In the genomic region with DNA sequence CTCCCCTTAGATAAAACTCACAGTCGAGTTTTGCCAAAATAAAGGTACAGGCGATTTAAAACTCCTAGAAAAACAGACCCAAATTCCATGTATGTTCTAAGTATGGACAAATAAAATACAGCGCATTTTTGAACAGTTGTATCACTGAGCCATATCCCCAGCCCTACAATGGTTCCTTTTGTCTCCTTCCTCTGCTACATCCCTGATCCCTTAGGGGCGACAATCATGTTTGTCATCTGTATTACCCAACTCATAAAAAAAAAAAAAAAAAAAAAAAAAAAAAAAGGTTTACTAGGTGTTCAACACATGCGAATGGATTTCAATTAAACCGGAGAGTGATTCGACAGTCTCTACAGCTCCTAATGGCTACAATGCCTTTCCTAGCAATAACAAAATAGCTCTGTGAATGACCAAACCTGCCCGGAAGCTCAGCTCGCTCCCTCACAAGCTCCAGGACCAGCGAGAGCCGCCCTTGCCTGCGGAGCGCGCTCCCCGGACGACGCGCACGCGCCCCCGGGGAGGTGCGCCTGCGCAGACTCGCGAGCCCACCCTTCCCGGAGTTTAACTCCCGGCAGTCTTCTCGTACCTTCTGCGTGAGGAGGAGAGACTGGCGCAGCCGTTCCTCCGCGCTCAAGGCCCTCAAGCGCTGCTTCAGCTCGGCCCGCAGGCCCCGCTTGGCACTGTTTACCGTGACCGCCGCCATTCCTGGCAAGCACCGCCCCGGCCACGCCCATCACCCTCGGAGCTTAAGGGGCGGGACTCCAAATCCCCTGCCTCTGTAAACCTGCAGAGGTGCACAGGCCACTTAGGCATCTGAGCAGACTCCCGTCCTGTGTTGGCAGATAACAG, we compare ENCODE assay signal across 9 mouse cellular contexts. TPM values are rescaled to one million over a fixed set of nuclear protein-coding genes. Genes with fewer than 3 reads are reported as not detected.
A peak's percentile ranks its signal among the peaks of the same experiment; 100 is the strongest.
DNase-seq lines count a peak whose midpoint lies in the region; ATAC-seq lines count a peak whose summit lies in the region.
"Had no signal": no experiment of that assay in that cellular context is flagged by ENCODE, and none has a peak within 500 bp of the region (broad histone marks: within the 10 kb centered on the region; RNA-seq: fewer than 3 reads in every experiment).

No protein-coding gene starts in this region.

- peak; percentile 79 for ATAC-seq in inflammation-experienced regulatory T-cells, adult 6 months
- peak; percentile 81 for ATAC-seq in megakaryocyte progenitor cell, adult 5-6 weeks (replicated peaks; ENCODE audit: poor library complexity)

- DNase-seq in B cell, adult 2 months: peak; percentile 48 to 65
- DNase-seq in adrenal gland, postnatal 10 days: peak; percentile 20
- DNase-seq in embryo, embryonic 11.5 days (ENCODE audit: low read depth, low spot score): peak; percentile 9
- DNase-seq in heart, adult 18-20 months: peak; percentile 47 to 58
- peak; percentile 36 to 56 for DNase-seq in left cerebral cortex, postnatal 25 days (ENCODE audit: low spot score in 2 of 2)
- peak; percentile 47 for DNase-seq in retina, postnatal 1 day

- intact Hi-C loops in left cerebral cortex, postnatal 25 days (cut with DNase I): loop anchor here (10.0 kb wide), 1 partner anchor 164 kb away; no protein-coding TSS in a partner anchor

RNA-seq across cellular contexts. Expression of a gene that starts 0.8 kb away (rescaled TPM):
- total RNA-seq in adrenal gland, postnatal 10 days (2021): 10 to 100 TPM; 41.6 to 43.6 TPM
- 10 to 100 TPM; 14.3 to 20.7 TPM for total RNA-seq in heart, adult 18-20 months (2021)
- polyA plus RNA-seq in inflammation-experienced regulatory T-cells, adult 6 months (2017; shearing (Covaris generic)): 100 to 1,000 TPM; 118 to 144 (median 135) TPM
- 10 to 100 TPM; 25.5 to 29.2 TPM for total RNA-seq in left cerebral cortex, postnatal 25 days (2021)
- total RNA-seq in megakaryocyte progenitor cell, adult 5-6 weeks (2015): 34.1 and 41.1 TPM in 2 replicates
- 18.4 and 19.2 TPM in 2 replicates for total RNA-seq in megakaryocyte progenitor cell, adult 5-6 weeks (2017)

RNA-seq across cellular contexts. Expression of a gene that starts 12.4 kb away (rescaled TPM):
- 1 to 10 TPM; 2.3 to 3.4 TPM for total RNA-seq in adrenal gland, postnatal 10 days (2021)
- total RNA-seq in heart, adult 18-20 months (2021): 1 to 10 TPM in 1 of 2 experiments, under 1 TPM in 1; 0.72 to 2.0 TPM
- polyA plus RNA-seq in inflammation-experienced regulatory T-cells, adult 6 months (2017; shearing (Covaris generic)): 100 to 1,000 TPM; 103 to 282 (median 149) TPM
- total RNA-seq in left cerebral cortex, postnatal 25 days (2021): 1 to 10 TPM in 1 of 2 experiments, under 1 TPM in 1; 0.64 to 1.0 TPM
- total RNA-seq in megakaryocyte progenitor cell, adult 5-6 weeks (2015): 1.1 and 1.6 TPM in 2 replicates
- total RNA-seq in megakaryocyte progenitor cell, adult 5-6 weeks (2017): 0.71 and 2.3 TPM in 2 replicates
- total RNA-seq: gastrocnemius, adult 8-10 months had no signal

Comparison
In these comparisons a context has a peak if more than half of its experiments do, and no peak if none do; other contexts are left out.
1. Peak in every context shown above with its lines: DNase-seq and ATAC-seq.